Mouse (Mus musculus) midbrain, embryonic 16.5 days (tissue): Measurements from ENCODE around the gene Fam192a. TPM values are rescaled to one million over a fixed set of nuclear protein-coding genes. Genes with fewer than 3 reads are reported as not detected.

ENCODE experiments used
- ATAC-seq: fragments of 200-750 bp; cut with Nextera tagmentation; 2 replicates; pipeline ENCODE4 v1.8.0; 2017; ENCODE audit warnings: moderate TSS enrichment
- H3K27ac ChIP-seq: fragments of 300-500 bp; sonication (generic); 2 replicates; pipeline ENCODE4 v1.5.1; 2014; ENCODE audit warnings: mild to moderate bottlenecking, low read length, mixed read lengths
- H3K27me3 ChIP-seq: fragments of 300-500 bp; sonication (generic); 2 replicates; pipeline ENCODE4 v1.6.1; 2014; ENCODE audit warnings: low read depth, low read length, mixed read lengths; ENCODE audit not compliant: control insufficient read depth, insufficient read depth
- H3K36me3 ChIP-seq: fragments of 300-500 bp; sonication (generic); 2 replicates; pipeline ENCODE4 v1.6.1; 2014; ENCODE audit warnings: mild to moderate bottlenecking, low read length, moderate library complexity, mixed read lengths; ENCODE audit not compliant: control insufficient read depth, insufficient read depth
- H3K4me1 ChIP-seq: fragments of 300-500 bp; sonication (generic); 2 replicates; pipeline ENCODE4 v1.6.1; 2014; ENCODE audit warnings: mild to moderate bottlenecking, low read length, mixed read lengths; ENCODE audit not compliant: control insufficient read depth, insufficient read depth
- H3K4me2 ChIP-seq: fragments of 300-500 bp; sonication (generic); 2 replicates; pipeline ENCODE4 v1.6.1; 2014; ENCODE audit warnings: mild to moderate bottlenecking, low read length, mixed read lengths
- H3K4me3 ChIP-seq: fragments of 300-500 bp; sonication (generic); 2 replicates; pipeline ENCODE4 v1.5.1; 2014; ENCODE audit warnings: low read depth, mild to moderate bottlenecking, low read length, moderate library complexity, mixed read lengths
- H3K9ac ChIP-seq: fragments of 300-500 bp; sonication (generic); 2 replicates; pipeline ENCODE4 v1.6.1; 2014; ENCODE audit warnings: low read depth, low read length, mixed read lengths
- H3K9me3 ChIP-seq: fragments of 300-500 bp; sonication (generic); replicated peaks from 2 replicates; pipeline ENCODE4 v1.6.1; 2014; ENCODE audit warnings: mild to moderate bottlenecking, low read length, mixed read lengths; ENCODE audit not compliant: control insufficient read depth, poor library complexity, severe bottlenecking
- WGBS: fragments of 180-500 bp; shearing (Covaris S2); extraction: QIAGEN DNeasy Blood & Tissue Kit; methylation state at CpG from one replicate; pipeline ENCODE4 v1.1.7; 2014; 5-methylcytosine and 5-hydroxymethylcytosine counted together
- polyA plus RNA-seq: library from polyadenylated mRNA; unstranded; fragments of >200 nt; fragmentation: Nextera tagmentation; extraction: Ambion mirVana; gene quantifications from 2 replicates; pipeline ENCODE4 v1.2.1, GENCODE M21; 2015

Gene Fam192a
- polyA plus RNA-seq, 1 experiment from 2014 or later, result 74.0 TPM

DNA sequence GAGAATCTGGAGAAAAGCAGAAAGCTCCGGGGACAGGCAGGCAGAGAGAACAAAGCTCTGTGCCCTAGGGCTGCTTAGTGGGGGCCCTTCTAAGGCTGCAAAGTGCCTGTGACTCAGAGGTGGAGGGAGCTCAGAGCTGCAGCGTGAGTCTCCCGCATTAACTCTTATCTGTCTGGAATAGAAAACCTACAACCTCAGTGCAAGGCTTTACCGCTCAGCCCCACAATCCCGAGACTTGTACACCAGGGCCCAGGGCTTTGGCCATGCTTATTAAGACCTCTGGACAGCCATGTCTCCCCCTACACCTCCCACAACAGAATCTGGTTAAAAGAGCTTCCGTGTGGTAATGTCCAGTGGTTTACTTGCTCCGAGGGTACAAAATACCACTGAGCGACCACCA lies 69.8 kb downstream of the Fam192a start:
- H3K9me3 ChIP-seq, result no peaks in the 10 kb centered on the region
- 0% methylated on average over 8 of the region's 8 CpGs for WGBS
- H3K4me3 ChIP-seq, result peak overlapping the region; percentile 62
- H3K4me2 ChIP-seq, result peak overlapping the region; percentile 69
- H3K27ac ChIP-seq, result peak overlapping the region; percentile 60
- peaks cover 14% of the 10 kb centered on the region; the same call in 1 of the 2 replicates for H3K4me1 ChIP-seq
- peak overlapping the region; percentile 81 for H3K9ac ChIP-seq
- no peaks in the 10 kb centered on the region for H3K36me3 ChIP-seq
- ATAC-seq, result 0 out of 2 replicates have a peak, but pooled peaks have one; percentile 16
- peaks cover 6% of the 10 kb centered on the region; the same call in 1 of the 2 replicates for H3K27me3 ChIP-seq

DNA sequence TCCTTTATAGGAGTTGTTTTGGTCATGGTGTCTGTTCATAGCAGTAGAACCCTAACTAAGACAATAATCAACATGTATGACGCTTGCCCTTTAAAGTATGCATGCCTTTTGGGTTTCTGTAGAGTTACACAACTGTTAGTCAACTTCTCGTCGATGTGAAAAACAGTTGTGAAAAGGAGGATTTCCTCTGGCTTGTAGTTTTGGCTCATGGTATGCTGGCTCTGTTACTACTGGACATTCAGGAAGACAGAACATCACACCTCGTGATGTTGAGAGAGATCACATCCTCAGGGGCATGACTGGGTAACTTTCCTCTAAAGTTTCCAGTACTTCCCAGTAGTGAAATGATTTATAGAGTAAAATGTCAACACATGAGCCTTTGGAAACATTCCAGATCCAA lies 71.2 kb downstream of the Fam192a start:
- H3K4me2 ChIP-seq, result no peak overlapping the region
- H3K9me3 ChIP-seq, result no peaks in the 10 kb centered on the region
- no peak overlapping the region for H3K4me3 ChIP-seq
- 90% methylated on average over 4 of the region's 4 CpGs for WGBS
- H3K9ac ChIP-seq, result no peak overlapping the region
- H3K4me1 ChIP-seq, result peaks cover 14% of the 10 kb centered on the region; the same call in 1 of the 2 replicates
- H3K27ac ChIP-seq, result no peak overlapping the region
- H3K27me3 ChIP-seq, result peaks cover 5% of the 10 kb centered on the region; the same call in 1 of the 2 replicates
- no peaks in the 10 kb centered on the region for H3K36me3 ChIP-seq
- ATAC-seq, result no peak

DNA sequence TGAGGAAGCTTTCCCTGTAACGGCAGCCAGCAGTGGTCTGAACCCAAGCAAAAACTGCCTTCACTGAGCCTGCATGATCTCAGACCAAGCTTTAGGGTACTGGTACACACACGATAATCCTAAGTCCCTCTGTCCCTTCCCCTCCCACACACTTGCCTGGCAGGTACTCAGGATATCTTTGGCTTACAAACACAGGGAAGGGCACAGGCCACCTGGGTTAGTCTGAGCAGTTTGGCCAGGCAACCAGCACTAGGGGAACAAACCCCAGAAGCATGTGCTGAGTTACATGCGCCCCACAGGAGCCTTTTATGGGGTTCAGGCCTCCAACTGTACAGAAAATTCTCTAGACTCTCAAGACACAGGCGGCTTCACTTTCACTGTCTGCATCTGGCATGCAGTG lies 71.9 kb downstream of the Fam192a start:
- WGBS, result 75% methylated on average over 4 of the region's 4 CpGs
- H3K9ac ChIP-seq, result no peak overlapping the region
- peaks cover 4% of the 10 kb centered on the region; the same call in 1 of the 2 replicates for H3K27me3 ChIP-seq
- H3K4me3 ChIP-seq, result no peak overlapping the region
- H3K27ac ChIP-seq, result no peak overlapping the region
- no peak for ATAC-seq
- H3K4me1 ChIP-seq, result peaks cover 14% of the 10 kb centered on the region; the same call in 1 of the 2 replicates
- no peak overlapping the region for H3K4me2 ChIP-seq
- no peaks in the 10 kb centered on the region for H3K9me3 ChIP-seq
- no peaks in the 10 kb centered on the region for H3K36me3 ChIP-seq

DNA sequence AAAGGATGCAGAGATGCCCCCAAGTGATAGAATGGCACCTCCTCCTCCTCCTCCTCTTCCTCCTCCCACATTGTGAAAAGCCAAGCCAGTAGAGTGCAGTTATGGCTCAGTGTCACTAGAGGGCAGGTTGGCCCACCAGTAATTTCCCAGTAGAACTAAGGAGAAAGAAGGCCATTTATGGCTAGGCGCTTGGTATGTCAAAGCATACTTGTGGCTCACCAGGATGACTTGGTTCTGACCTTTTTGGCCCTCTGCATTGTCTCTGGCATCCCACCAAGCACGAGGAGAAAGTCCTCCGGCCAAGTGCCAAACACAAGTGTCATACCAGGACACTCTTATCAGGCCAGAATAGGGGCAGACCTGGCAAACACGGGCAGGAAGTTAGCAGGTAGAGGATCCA lies 73.6 kb downstream of the Fam192a start:
- H3K4me1 ChIP-seq, result peaks cover 6% of the 10 kb centered on the region; the same call in 1 of the 2 replicates
- no peak for ATAC-seq
- H3K36me3 ChIP-seq, result no peaks in the 10 kb centered on the region
- whole genome bisulfite sequencing, result 40% methylated on average over 4 of the region's 4 CpGs
- H3K27ac ChIP-seq, result no peak overlapping the region
- H3K4me2 ChIP-seq, result no peak overlapping the region
- no peaks in the 10 kb centered on the region for H3K27me3 ChIP-seq
- H3K9me3 ChIP-seq, result no peaks in the 10 kb centered on the region
- H3K4me3 ChIP-seq, result no peak overlapping the region
- no peak overlapping the region for H3K9ac ChIP-seq

DNA sequence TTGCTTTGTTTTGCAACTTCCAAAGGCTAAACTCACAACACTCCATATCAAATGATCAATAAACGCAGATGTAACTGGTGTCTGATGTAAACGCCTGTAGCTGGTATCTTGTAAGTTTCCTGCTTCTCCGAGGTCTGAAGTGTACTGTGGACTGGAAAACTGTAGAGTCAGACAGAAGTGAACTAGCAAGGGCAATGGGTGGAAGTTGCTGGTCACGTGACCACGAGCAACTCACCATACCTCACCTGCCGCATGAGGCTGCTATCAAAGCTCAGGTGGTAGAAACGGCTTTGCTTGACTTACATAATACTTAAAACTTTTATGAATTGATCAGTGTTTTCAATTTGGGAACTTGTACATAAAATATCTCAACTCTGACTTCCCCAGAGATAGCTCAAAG lies 74.6 kb downstream of the Fam192a start:
- no peak overlapping the region for H3K27ac ChIP-seq
- H3K9ac ChIP-seq, result no peak overlapping the region
- peaks cover 4% of the 10 kb centered on the region; the same call in 1 of the 2 replicates for H3K4me1 ChIP-seq
- 86% methylated on average over 7 of the region's 7 CpGs for WGBS
- H3K4me3 ChIP-seq, result no peak overlapping the region
- H3K4me2 ChIP-seq, result no peak overlapping the region
- H3K9me3 ChIP-seq, result no peaks in the 10 kb centered on the region
- ATAC-seq, result no peak
- H3K36me3 ChIP-seq, result no peaks in the 10 kb centered on the region
- H3K27me3 ChIP-seq, result no peaks in the 10 kb centered on the region

GRCm38 (mm10) chr8:94524554-94524953 lies 77.2 kb downstream of the Fam192a start:
- Histone ChIP-seq H3K9me3 (no peaks in the 10 kb centered on the region), H3K27ac (no peak overlapping the region), H3K4me2 (no peak overlapping the region), H3K36me3 (no peaks in the 10 kb centered on the region), H3K9ac (no peak overlapping the region), H3K4me1 (no peaks in the 10 kb centered on the region), H3K4me3 (no peak overlapping the region), H3K27me3 (no peaks in the 10 kb centered on the region)
- no peak for ATAC-seq
- WGBS, result 86% methylated on average over 9 of the region's 9 CpGs

Other genes with a start within 250 kb of the Fam192a start
- 72.3 and 82.7 TPM in 2 replicates for gene Herpud1, start 215.6 kb downstream of the Fam192a start, polyA plus RNA-seq
- 0.49 and 0.77 TPM in 2 replicates for gene Nlrc5, start 167.6 kb downstream of the Fam192a start, polyA plus RNA-seq
- 25.0 and 26.2 TPM in 2 replicates for gene Cpne2, start 69.0 kb downstream of the Fam192a start, polyA plus RNA-seq
- 51.2 and 56.6 TPM in 2 replicates for gene Rspry1, start 60 bp downstream of the Fam192a start, polyA plus RNA-seq
- 179 and 183 TPM in 2 replicates for gene Arl2bp, start 64.6 kb upstream of the Fam192a start, polyA plus RNA-seq
- 1.7 and 3.4 TPM in 2 replicates for gene Pllp, start 94.3 kb upstream of the Fam192a start, polyA plus RNA-seq
- not detected in 2 replicates for gene Ccl22, start 143.6 kb upstream of the Fam192a start, polyA plus RNA-seq
- 38.4 and 55.8 TPM in 2 replicates for gene Cx3cl1, start 170.0 kb upstream of the Fam192a start, polyA plus RNA-seq
- gene Ccl17, start 208.5 kb upstream of the Fam192a start, polyA plus RNA-seq, result 0.40 and 0.62 TPM in 2 replicates
- 53.5 and 61.2 TPM in 2 replicates for gene Coq9, start 236.3 kb upstream of the Fam192a start, polyA plus RNA-seq
- 188 and 194 TPM in 2 replicates for gene Ciapin1, start 236.4 kb upstream of the Fam192a start, polyA plus RNA-seq